Mouse (Mus musculus) kidney, adult 9 months (tissue): ENCODE data around the gene Vps33b.
"Not testable (repeated sequence)": the region's sequence is repeated elsewhere in the genome, so short reads cannot be mapped to it uniquely, and the experiment has no call there.

ENCODE experiments used
- DNase-seq: peaks from one replicate; pipeline ENCODE4 v3.0.0; 2022

Vps33b gene

GRCm38 (mm10) chr7:80319846-80320496, 50.5 kb downstream of the Vps33b start:
- DNase-seq, result no peak

GRCm38 (mm10) chr7:80323336-80323735, 53.9 kb downstream of the Vps33b start:
- no peak for DNase-seq

- peak; percentile 97 for DNase-seq
These were observed 54.8 kb downstream of the Vps33b start, which contains the start of gene Rccd1 for GRCm38 (mm10) chr7:80324043-80324815. Rccd1 (minus strand) TSS chr7:80324454.

GRCm38 (mm10) chr7:80324816-80325119, 55.3 kb downstream of the Vps33b start:
- DNase-seq, result not testable (repeated sequence)

- DNase-seq, result no peak
These were observed 55.9 kb downstream of the Vps33b start for GRCm38 (mm10) chr7:80325292-80325868.

- DNase-seq, result no peak
These were observed 56.6 kb downstream of the Vps33b start for GRCm38 (mm10) chr7:80326076-80326475.

- DNase-seq, result no peak
These were observed 60.8 kb downstream of the Vps33b start for GRCm38 (mm10) chr7:80330278-80330677.

- DNase-seq, result no peak
These were observed 62.0 kb downstream of the Vps33b start for GRCm38 (mm10) chr7:80331433-80331832.

GRCm38 (mm10) chr7:80334848-80335247, 65.4 kb downstream of the Vps33b start:
- no peak for DNase-seq

GRCm38 (mm10) chr7:80336932-80337331, 67.5 kb downstream of the Vps33b start:
- no peak for DNase-seq

- no peak for DNase-seq
These were observed 69.9 kb downstream of the Vps33b start for GRCm38 (mm10) chr7:80339371-80339770.

- DNase-seq, result peak; percentile 99
These were observed 70.6 kb downstream of the Vps33b start for GRCm38 (mm10) chr7:80339793-80340628.

- DNase-seq, result peak; percentile 79
These were observed 71.3 kb downstream of the Vps33b start, which contains the start of gene Unc45a for GRCm38 (mm10) chr7:80340793-80341192. Unc45a (minus strand) TSS chr7:80341005.
